Mouse (Mus musculus): ENCODE measurements at regions not wholly inside any gene's neighbourhood (a gene's known extent, or its start where the extent isn't known, plus 50 kb on each side); places are given as distances from the start of the nearest gene placed in this dataset.

- TF ChIP-seq CTCF (conservative IDR thresholded peaks at IDR 0.05; ENCODE audit: insufficient read depth, insufficient read length, low read depth, low read length) (no peak), POLR2A (IDR thresholded peaks at IDR 0.05; ENCODE audit: low read depth, low read length) (no peak)
These were observed 522.7 kb upstream of the Lrrn3 start for GRCm38 (mm10) chr12:42008827-42009383.
